Mouse (Mus musculus) left cerebral cortex, postnatal 4 days (tissue): ENCODE measurements around the gene Tmod1. TPM values are rescaled to one million over a fixed set of nuclear protein-coding genes. Genes with fewer than 3 reads are reported as not detected.

ENCODE experiments used
- DNase-seq: peaks from one replicate; pipeline ENCODE4 v3.0.0-alpha.2; 2022
- intact Hi-C: fragments of 180-260 bp; cut with DNase I; formaldehyde crosslinking; loops from one replicate; pipeline ENCODE4 v1.15.1; 2025
- total RNA-seq, 2 experiments: library from RNA; stranded (reverse); gene quantifications; 2 replicates each; pipeline ENCODE4 v1.2.3; 2021

Tmod1 gene
- total RNA-seq, result 1 to 10 TPM; 2.4 to 3.4 TPM

DNA sequence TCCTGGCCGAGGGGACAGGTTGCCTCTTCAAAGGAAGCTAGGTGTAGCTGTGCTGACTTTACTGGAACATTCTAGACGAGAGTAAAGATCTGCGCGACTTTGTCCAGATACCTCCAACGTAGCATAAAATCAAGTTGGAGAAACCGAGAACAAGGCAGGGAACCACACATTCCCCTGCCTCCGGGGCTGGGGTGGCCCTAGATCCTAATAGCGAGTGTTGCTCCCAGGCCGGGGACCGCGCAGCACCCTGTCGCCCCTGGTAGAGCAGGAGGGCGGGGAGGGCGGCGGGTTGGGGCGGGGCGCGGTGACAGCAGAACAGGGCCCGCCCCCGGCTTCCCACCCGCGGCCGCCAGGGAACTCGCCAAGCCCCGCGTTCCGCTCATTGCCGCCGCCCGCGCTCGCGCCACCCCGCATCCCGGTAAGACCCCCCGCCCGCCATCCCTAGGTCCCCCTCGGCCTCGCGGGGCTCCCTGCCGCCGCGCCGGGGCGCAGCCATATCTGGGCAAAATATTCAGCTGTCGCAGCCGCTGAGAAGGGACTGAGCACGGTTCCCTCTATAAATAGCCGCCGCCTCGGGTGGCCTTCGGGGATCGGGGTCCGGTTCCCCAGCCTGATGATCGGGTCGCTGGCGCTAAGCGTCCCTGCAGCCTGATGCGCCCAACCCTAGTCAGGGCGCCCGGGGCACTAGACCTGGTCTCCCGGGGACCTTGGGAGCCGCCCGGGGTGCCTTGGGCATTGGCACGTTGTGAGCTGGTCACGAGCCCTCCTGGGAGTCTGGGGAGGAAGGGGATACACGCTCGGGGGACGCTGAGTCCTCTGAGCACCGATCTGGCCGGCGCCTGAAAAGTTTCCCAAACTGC lies at the start of gene Tmod1:
TSS of gene Tmod1 (plus strand) at position 44 of the 860 bp plus-strand sequence.
- DNase-seq, result peak; percentile 44
- intact Hi-C loops, result loop anchor here (10.0 kb wide), 1 partner anchor 86 kb away; no protein-coding TSS in a partner anchor

DNA sequence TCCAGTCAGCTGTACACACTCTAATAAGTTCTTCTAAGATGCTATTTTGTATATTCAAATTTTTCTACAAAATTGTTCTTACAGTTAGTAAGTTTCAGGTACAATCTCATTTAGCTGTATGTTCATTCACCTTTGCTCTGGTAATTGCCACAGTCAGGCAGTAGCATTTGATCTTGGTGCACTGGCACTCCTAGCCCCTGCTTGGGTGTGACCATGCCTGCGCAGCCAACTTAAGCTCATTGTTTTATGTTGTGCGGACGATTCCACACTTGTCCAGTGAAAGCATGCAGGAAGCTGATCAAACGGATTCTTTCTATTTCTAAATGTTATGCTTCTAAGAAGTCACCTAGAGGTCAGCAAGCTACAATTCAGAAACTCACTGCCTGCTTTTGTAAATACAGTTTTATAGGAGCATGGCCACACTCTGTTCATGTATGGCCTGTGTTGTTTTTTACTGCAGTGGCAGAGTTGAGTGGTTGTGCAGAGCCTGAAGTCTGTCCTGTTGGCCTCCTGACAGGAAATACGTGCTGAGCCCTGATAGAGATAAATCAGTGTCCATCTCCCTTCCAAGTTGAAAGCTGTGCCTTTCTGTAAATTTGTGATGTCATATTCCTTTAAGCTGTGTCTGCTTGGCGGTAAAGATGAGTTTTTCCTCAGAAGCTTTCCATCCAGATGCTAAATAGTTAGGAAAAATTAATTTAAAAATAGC lies 48.2 kb upstream of the Tmod1 start:
- no peak for DNase-seq
- intact Hi-C loops, result no loop called here

DNA sequence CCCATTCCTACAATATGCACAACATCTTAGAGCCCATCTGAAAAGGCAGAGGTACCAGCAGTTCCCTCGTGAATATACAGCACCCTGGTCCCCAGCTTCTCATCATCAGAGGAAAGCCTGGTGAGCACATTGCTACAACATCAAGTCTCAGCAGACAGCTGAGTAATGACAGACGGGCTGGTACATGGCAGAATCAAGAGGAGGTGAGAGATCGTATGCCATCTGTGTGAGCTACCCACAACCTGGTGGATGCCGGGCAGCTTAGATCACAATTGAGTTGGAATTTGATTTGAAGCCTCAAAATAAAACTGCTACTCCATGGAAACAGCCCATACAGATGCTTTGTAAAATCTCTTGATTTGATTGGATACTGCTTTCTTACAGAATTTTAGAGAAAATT lies 40.2 kb upstream of the Tmod1 start:
- intact Hi-C loops, result no loop called here
- DNase-seq, result no peak

DNA sequence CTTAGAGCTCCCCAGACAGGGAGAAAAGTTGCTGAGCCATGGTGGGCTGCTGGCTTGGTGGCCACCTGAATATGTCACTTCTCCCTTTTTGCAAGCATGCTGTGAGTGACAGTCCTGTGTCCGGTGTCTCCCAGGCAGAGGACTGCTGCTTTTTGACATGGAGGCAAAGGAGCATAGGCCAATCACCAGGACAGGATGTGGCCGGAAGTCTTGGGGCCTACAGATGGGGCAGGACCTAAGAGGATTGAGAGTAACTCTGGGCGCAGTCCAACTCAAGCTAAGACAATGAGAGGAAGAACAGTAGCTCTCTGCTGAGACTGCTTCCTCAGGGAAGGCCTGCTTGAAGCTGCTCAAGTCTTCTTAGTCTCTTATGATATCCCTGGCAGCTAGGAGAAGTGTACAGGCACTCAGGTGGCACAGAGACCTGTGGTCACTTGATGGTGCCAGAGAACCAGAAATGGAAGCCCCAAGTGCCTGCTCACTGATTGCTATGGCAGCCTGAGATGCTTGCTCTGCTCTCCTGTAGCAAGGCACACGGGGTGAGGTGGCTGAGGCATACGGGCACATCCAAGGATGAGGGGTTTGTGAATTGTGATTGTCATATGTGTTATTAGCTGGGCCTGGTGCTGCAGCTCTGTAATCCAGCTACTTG lies 30.5 kb upstream of the Tmod1 start:
- intact Hi-C loops, result no loop called here

DNA sequence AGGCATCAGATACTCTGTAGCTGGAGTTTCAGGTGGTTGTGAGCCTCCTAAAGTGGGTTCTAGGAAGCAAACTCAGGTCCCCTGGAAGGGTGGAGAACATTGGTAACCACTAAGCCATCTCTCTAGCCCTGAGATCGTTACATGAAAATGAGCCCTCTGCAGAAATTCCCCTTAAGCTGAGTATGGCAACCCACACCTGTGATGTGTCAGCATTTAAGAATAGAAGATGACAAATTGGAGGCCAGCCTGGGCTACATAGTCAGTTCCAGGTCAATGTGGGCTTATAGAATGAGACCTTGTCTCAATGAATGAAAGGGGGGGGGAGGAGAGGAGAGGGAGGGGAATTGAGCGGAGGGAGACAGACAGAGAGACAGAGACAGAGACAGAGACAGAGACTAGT lies 27.0 kb upstream of the Tmod1 start:
- no peak for DNase-seq
- intact Hi-C loops, result no loop called here

More for the DNA sequence above, 30.5 kb upstream of the Tmod1 start:
- DNase-seq, result no peak

DNA sequence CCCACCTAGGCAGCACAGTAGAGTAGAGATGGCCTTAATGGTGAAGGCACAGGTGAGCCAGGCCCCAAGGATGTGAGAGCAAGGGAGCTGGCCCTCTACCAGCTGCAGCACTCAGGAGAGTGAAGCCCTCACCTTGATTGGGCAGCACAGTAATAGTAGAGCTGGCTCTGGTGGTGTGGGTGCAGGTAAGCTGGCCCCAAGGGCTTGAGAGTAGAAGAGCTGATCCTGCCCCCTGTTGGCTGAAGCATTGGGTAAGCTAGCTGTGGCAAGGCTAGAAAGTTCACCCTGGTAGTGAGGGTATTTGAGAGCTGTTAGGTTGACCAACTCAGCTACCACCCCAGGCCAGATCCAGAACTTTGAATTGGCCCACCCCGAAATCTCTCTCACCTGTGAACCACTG lies 23.1 kb upstream of the Tmod1 start:
- intact Hi-C loops, result no loop called here
- DNase-seq, result no peak

DNA sequence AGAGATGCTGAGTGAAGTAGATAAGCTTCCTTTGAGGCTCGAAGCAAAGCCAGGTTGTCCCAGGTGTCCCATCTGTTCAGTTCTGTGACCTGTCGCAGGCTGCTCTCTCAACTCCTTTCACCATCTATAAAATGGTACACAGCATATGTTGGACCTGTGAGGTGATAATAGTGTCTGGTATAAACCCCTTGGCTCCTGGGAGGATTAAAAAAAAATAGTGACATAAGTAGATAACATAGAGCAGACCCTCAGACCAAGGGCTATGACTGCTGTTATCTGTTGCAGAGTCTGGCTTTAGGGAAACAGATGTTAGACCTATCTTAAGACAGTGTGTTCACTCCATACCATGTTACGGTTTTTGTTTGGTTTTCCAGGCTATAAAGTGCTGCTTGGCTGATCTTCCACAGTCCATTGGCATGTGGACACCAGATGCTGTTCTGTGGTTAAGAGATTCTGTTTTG lies 15.7 kb upstream of the Tmod1 start:
- no peak for DNase-seq
- intact Hi-C loops, result no loop called here

DNA sequence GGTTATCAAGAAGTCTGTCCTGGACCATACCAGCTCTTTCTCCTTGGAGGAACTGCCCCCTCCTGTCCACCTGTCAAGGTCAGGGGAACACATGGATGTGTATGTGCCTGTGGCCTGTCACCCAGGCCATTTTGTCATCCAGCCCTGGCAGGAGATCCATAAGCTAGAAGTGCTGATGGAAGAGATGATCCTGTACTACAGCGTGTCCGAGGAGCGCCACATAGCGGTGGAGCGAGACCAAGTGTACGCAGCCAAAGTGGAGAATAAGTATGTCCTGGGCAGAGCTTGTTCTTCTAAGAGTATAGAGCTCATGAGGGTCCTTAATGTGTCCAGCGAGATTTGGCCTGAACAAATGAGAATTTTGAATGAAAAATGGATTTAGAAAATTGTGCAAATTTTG lies 12.8 kb upstream of the Tmod1 start:
- peak; percentile 57 for DNase-seq
- intact Hi-C loops, result no loop called here

DNA sequence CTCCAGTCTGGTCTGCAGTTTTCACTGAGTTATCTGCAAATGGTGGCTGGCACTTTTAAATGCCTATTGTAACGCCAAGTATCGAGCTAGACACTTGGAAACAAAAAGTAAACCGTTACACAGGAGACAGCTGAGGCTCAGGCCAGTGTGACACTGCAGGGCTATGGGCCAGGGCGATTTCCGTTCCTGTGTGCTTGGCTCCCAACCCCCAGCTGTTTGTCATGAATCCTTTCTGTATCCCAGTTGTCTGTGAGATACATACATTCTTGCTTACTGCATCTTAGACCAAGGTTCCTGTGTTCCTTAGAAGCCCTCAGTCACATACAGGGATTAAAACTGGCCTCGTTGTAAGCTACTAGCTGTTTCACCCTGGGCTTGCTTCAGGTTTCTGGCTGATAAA lies 10.5 kb upstream of the Tmod1 start:
- no peak for DNase-seq
- intact Hi-C loops, result no loop called here

DNA sequence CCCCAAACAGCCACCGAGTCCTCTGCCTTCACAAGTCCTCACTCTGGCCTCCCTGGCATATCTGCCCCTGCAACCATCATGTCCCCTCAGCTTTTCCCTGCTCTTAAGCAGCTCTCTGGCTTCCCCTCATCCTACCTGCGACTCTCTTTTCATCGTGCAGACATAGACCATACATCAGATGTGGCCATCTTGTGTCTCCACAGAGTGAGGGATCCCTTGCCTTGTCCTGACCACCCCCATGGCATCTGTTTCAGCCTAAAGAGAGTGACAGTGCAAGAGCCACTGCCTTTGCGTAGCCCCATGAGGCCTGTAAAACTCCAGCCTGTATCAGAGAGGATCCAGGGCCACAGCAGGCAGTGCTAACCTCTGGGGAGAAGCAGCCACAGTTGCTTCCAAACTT lies 10.0 kb upstream of the Tmod1 start:
- DNase-seq, result no peak
- intact Hi-C loops, result no loop called here

DNA sequence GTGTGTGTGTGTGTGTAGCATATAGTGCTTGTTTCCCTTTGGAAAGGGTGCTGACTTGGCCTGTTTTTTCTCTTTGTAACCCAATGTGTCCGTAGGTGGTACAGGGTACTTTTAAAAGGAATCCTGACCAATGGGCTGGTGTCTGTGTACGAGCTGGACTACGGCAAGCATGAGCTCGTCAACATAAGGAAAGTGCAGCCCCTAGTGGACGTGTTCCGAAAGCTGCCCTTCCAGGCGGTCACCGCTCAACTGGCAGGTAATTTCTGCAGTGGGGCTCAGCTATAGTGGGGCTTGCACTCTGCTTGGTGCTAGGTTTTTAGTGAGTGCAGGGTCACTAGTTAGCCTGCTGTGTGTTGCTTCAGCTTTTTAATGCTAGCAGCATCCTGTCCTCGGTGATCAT lies 9.2 kb upstream of the Tmod1 start:
- peak; percentile 42 for DNase-seq
- intact Hi-C loops, result no loop called here

DNA sequence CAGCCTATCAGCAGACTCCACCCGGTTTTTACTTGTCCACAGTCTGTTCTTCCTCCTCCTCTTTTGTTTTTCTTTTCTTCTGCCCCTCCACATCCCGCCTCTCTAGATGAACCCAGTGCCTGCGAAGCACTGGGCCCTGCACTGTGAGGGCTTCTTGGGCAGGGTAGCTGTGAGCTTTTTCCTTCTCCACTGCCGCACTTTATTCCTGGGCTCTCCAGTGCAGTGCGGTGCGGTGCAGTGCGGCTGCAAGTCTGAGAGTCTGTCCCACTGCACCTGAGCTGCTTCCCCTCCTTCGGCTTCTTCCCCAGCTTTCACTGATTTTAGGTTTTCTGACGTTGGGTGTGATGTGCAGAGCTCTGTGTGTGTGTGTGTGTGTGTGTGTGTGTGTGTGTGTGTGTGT lies 6.3 kb upstream of the Tmod1 start:
- DNase-seq, result no peak
- intact Hi-C loops, result loop anchor here (10.0 kb wide), 1 partner anchor 92 kb away; no protein-coding TSS in a partner anchor

DNA sequence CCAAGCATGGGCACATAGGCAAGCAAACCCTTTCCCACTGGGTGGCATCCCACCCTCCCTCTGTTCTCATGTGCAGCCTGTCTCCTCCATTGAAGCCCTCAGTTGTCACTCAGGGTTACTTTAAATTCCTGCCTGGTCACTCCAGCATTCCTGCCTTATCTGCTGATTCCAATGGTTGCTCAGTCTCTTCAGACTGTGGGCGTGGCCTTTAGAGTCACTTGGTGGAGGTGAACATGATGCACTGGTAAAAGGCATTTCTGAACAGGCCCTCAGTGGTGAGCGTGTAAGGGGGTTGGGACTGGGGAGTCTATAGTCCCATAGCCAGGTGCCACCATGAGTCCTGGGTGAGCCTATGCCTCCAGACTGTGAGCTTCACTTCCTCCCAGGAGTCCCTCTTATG lies 5.5 kb upstream of the Tmod1 start:
- DNase-seq, result no peak
- intact Hi-C loops, result loop anchor here (10.0 kb wide), 1 partner anchor 92 kb away; no protein-coding TSS in a partner anchor

DNA sequence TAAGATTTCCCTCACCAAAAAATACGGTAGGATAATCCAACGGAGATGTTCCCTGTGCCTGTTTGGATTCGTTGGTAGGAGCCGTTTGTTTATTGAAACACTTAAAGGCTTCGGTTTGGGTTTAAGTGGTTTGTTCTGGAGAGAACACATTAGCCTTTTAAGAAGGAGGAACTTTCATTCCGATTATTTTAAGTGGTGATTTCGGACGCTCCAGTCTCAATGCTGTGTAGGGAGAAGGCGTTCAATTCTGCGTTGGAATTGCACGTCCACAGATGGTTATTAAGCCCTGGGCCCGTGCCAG lies 194 bp upstream of the Tmod1 start:
- intact Hi-C loops, result loop anchor here (10.0 kb wide), 1 partner anchor 86 kb away; no protein-coding TSS in a partner anchor
- DNase-seq, result peak; percentile 36

DNA sequence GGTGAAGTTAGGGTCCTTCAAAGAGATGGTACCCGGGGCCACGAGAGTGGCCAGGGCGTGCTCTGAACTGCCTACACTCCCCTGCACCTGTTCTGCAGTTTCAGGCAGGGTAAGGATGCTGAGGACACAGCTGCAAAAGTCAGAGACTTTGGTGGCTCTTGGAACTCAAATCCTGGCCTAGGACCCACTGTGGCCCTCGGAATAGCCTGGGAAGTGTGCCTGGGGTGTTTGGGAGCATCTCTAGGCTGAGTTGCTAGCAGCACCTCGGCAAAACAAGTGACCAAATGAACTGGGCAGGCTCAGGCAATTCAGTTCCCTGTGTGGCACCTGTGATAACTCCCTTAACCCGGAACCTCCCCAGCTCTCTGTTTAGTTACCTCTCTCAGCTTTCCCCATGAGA lies 1.2 kb downstream of the Tmod1 start:
- no peak for DNase-seq
- intact Hi-C loops, result loop anchor here (10.0 kb wide), 1 partner anchor 85 kb away; no protein-coding TSS in a partner anchor

DNA sequence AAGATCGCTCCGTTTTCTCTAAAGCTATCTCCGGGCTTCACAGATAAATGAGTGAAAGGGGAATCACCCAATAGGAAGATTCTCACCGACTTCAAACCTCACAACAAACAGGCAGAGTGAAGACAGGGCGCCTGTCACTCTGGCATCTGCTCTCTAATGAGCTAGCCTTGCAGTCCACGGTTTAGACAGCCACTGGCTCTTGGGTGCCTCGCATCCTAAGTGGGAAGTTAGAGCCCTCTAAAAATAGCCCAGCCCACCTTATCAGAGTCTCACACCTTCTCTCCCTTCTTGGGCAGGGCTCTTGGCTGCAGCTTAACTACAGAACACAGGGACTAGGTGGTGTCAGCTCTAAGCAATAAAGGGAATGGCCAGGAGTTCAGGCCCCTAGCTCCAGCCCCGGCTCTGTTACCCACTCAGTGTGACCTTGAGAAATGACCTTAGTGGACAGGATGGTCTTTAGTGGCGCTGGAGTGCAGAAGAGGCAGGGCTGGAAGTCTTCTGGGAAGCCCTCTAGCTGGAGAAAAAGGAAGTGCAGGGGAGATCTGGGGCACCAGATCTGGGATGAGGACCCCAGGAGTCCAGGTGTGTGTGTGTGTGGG lies 2.0 kb downstream of the Tmod1 start:
- intact Hi-C loops, result no loop called here

DNA sequence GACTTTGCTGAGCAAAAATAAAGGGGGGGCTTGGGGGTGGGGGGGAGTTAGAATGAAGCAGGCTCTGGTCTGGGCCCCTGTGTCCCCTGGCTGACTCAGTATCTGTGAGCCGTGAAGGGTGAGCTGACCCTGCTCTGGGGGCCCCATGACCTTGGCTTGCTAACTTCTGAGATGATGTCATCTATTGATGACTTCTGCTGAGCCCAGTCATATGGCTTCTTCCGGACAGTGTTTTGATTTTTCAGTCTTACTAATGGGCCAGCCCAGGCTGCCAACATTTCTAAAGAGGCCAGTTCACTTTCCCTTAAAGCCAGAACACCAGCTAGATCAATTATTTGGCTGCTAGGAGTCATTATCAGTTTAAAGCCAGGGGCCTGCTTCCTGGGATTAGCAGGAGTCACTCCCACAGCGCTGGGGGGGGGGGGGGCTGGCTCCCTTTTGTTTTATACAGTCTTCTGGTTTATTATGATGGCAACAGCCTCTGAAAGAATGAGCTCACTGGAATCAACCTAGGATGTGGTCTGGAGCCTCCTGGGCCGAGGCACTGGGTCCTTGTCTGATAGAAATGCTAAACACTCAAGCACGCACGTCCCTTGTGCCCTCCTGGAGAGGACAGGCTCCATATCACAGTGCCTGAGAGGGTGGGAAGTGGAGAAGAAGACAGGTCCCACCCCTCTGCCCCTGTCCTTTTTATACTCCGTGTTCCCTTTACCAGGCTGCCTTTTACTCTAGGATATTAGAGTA lies 3.2 kb downstream of the Tmod1 start:
- intact Hi-C loops, result no loop called here

More for the DNA sequence above, 2.0 kb downstream of the Tmod1 start:
- DNase-seq, result peak; percentile 19

DNA sequence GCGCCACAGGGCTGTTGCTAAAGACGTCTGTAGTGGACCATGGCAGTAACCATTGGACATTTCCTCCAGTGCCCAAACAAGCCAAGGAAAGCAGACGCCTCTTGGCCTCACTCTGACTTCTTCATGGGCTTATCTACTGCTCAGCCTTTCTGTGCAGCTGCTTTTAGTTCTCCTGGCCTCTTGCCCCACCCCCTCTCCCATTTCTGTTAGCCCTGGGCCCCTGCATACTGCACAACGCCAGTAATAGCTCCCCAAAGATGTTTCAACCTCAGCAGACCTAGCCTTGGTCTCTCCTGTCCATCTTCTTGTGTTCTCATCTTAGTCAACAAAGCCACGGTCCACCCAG lies 3.7 kb downstream of the Tmod1 start:
- no peak for DNase-seq
- intact Hi-C loops, result no loop called here

More for the DNA sequence above, 3.2 kb downstream of the Tmod1 start:
- no peak for DNase-seq

DNA sequence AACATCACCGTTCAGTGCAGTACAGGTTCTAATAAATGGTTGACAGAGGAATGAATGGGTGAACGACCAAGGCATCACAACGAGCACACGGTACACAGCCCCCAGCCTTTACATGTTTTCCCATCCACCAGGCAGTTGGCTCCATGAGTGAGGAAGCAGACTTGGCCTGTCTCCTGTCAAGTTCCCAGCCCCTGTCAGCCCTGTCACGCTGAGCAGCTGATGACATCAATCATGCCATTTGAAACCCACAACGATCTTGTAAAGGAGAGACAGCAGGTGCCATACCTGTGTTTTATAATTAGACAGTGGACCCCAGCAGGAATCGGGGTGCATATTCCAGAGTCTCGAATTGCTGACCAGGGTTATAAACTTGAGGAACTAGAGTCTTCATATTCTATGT lies 4.6 kb downstream of the Tmod1 start:
- intact Hi-C loops, result no loop called here
- DNase-seq, result no peak

DNA sequence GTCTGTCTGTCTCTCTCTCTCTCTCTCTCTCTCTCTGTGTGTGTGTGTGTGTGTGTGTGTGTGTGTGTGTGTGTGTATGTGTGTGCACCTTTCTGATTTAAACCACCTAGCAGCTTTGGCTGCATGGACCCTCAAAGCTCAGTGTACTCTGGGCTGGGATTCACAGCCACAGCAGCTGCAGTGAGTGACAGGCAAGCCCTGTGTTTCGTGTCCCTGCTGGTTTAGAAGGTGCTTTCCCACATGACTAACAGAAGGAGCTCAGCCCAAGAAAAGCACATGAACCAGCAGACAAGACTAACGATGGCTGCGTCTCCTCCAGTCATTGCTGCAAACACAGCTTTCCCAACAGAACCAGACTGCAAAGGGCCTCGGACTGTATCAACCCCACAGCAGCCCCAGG lies 9.2 kb downstream of the Tmod1 start:
- intact Hi-C loops, result no loop called here
- DNase-seq, result no peak
